Mouse (Mus musculus) bone marrow, adult 2 months (tissue): ENCODE results near the gene Trdn. TPM values are rescaled to one million over a fixed set of nuclear protein-coding genes. Genes with fewer than 3 reads are reported as not detected.

Experiments
- H3K27ac ChIP-seq: fragments of 200-500 bp; 2 replicates; pipeline ENCODE4 v1.5.1; 2012; ENCODE audit warnings: low read depth, mild to moderate bottlenecking, control low read depth, inconsistent platforms, low read length; ENCODE audit not compliant: control insufficient read depth, poor library complexity, insufficient read depth
- H3K4me1 ChIP-seq: fragments of 200-500 bp; 2 replicates; pipeline ENCODE4 v1.6.1; 2011; ENCODE audit warnings: low read length; ENCODE audit not compliant: control insufficient read depth, insufficient read depth
- H3K4me3 ChIP-seq: fragments of 200-500 bp; replicated peaks from 2 replicates; pipeline ENCODE3; 2011; ENCODE audit warnings: mild to moderate bottlenecking, low read depth, low read length, control low read depth; ENCODE audit not compliant: control insufficient read depth
- CTCF ChIP-seq: fragments of 200-500 bp; IDR thresholded peaks from 2 replicates; pipeline ENCODE4 v1.5.1; 2011; ENCODE audit warnings: low read length, control low read depth; ENCODE audit not compliant: control insufficient read depth, insufficient read depth
- POLR2A ChIP-seq: fragments of 200-500 bp; IDR thresholded peaks from 2 replicates; pipeline ENCODE4 v1.6.1; 2011; ENCODE audit warnings: low read depth, mild to moderate bottlenecking, control low read depth, low read length, borderline replicate concordance; ENCODE audit not compliant: control insufficient read depth
- WGBS: fragments of 180-500 bp; shearing (Covaris S2); methylation state at CpG from one replicate; pipeline ENCODE4 v1.1.7; 2018; 5-methylcytosine and 5-hydroxymethylcytosine counted together
- polyA plus RNA-seq: library from polyadenylated mRNA; stranded (reverse); fragments of >200 nt; gene quantifications from 2 replicates; pipeline ENCODE4 v1.2.4, GENCODE M21; 2011; ENCODE audit warnings: low replicate concordance; ENCODE audit not compliant: missing spikeins, insufficient read depth, insufficient read length

Gene Trdn
- polyA plus RNA-seq, 1 experiment: 3.0 TPM

DNA sequence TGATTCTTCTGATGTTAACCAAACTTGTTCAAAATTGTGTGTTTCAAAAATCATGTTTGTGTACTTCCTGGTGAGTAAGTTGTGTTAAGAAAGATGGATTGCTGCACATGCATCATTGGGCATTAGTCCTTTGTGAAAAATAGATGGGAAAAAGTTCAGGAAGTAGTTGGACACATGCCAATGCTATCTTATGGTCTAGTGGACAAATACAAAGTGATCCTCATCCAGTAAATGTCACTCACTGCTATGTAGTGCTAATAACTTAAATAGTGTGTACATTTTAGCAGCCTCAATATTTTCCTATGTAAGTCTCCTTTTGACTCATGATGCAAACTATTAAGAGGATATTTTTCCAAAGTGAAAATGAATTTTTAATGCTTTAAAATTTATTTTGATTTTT lies 27.6 kb downstream of the Trdn start:
- Histone ChIP-seq H3K4me1 (no peaks in the 10 kb centered on the region), H3K4me3 (no peak overlapping the region), H3K27ac (no peak overlapping the region)
- TF ChIP-seq POLR2A (no peak), CTCF (no peak)

DNA sequence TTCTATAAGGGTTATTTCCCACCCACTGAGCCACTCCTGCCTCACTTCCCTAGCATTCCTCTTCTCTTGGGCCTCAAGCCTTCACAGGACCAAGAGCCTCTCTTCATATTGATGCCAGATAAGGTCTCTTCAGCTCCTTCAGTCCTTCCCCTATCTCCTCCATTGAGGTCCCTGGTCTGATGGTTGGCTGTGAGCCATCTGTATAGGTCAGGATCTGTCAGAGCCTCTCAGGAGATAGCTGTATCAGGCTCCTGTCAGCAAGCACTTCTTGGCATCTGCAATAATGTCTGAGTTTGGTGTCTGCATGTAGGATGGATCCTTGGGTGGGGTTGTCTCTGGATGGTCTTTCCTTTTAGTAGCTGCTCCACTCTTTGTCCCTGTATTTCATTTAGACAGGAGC lies 42.7 kb downstream of the Trdn start:
- TF ChIP-seq CTCF (no peak), POLR2A (no peak)
- H3K4me1 ChIP-seq: no peaks in the 10 kb centered on the region
- H3K4me3 ChIP-seq: no peak overlapping the region
- H3K27ac ChIP-seq: no peak overlapping the region

- TF ChIP-seq POLR2A (no peak), CTCF (no peak)
- 62% methylated on average over 1 of the region's 1 CpGs for WGBS
- H3K4me3 ChIP-seq: no peak overlapping the region
These were observed 64.6 kb downstream of the Trdn start for GRCm38 (mm10) chr10:33144911-33145310.

GRCm38 (mm10) chr10:33179731-33180631 lies 99.6 kb downstream of the Trdn start:
- TF ChIP-seq POLR2A: no peak
- TF ChIP-seq CTCF: no peak
- Histone ChIP-seq H3K27ac (no peak overlapping the region), H3K4me1 (no peaks in the 10 kb centered on the region), H3K4me3 (no peak overlapping the region)
- 48% methylated on average over 2 of the region's 2 CpGs for WGBS

More at GRCm38 (mm10) chr10:33144911-33145310, 64.6 kb downstream of the Trdn start:
- no peak overlapping the region for H3K27ac ChIP-seq
- no peaks in the 10 kb centered on the region for H3K4me1 ChIP-seq

DNA sequence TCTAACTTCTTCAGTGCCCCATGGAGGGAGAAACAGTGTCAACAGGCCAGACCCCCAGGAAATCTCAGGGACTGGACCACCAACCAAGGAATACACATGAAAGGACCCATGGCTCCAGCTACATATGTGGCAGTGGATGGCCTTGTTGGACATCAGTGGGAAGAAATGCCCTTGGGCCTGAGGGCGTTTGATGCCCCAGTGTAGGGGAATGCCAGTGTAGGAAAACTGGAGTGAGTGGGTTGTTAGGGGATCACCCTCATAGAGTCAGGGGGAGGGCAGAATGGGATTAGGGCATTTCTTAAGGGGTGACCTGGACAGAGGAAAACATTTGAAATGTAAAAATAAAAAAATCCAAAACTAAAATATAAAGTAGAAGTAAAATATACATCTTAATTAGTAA lies 108.7 kb downstream of the Trdn start:
- no peak overlapping the region for H3K4me3 ChIP-seq
- TF ChIP-seq POLR2A: no peak
- no peak for TF ChIP-seq CTCF
- no peak overlapping the region for H3K27ac ChIP-seq
- WGBS: 43% methylated on average over 1 of the region's 1 CpGs
- H3K4me1 ChIP-seq: no peaks in the 10 kb centered on the region

- TF ChIP-seq CTCF (no peak), POLR2A (no peak)
- 47% methylated on average over 1 of the region's 1 CpGs for WGBS
- Histone ChIP-seq H3K4me1 (no peaks in the 10 kb centered on the region), H3K27ac (no peak overlapping the region), H3K4me3 (no peak overlapping the region)
These were observed 115.6 kb downstream of the Trdn start for GRCm38 (mm10) chr10:33195919-33196318.

DNA sequence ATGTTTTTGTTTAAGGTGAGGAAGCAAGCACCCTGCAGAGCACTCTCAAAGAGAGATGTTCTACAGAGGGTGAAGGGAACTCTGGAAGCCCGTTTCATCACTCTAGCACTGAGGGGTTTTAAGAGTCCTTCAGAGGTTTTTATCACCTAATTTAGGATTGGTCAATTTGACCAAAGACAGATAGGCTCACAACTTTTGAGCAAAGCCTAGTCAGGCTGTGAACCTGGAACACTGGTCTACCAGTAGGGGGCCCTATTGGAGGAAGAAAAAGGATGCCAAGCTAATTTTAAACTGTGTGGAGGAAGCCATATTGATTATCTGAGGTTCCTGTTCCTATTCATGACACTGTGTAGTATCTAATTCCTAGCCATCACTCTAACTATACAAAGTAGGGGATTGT lies 117.9 kb downstream of the Trdn start:
- H3K4me3 ChIP-seq: no peak overlapping the region
- 46% methylated on average over 1 of the region's 1 CpGs for WGBS
- no peak overlapping the region for H3K27ac ChIP-seq
- TF ChIP-seq CTCF (no peak), POLR2A (no peak)
- no peaks in the 10 kb centered on the region for H3K4me1 ChIP-seq

DNA sequence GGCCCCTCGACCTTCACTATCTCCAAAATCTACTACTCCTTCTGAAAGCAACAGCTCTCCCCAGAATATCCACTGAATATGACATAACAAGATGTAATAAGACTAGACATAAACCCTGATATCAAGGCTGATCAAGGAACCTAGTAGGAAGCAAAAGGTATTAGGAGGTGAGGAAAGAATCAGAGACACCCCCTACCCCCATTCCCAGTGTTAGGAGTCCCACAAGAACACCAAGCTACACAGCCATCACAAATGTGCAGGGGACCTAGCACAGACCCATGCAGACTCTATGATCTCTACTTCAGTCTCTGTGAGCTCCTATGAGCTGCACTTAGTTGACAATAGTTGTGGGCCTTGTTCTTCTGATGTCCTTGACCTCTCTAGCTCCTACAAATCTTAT lies 130.1 kb downstream of the Trdn start:
- TF ChIP-seq CTCF (no peak), POLR2A (no peak)
- WGBS: 53% methylated on average over 1 of the region's 1 CpGs
- no peaks in the 10 kb centered on the region for H3K4me1 ChIP-seq
- H3K27ac ChIP-seq: no peak overlapping the region
- no peak overlapping the region for H3K4me3 ChIP-seq
